Mouse (Mus musculus) neural tube, embryonic 11.5 days (tissue): ENCODE results near the gene Gjd3. TPM values are rescaled to one million over a fixed set of nuclear protein-coding genes. Genes with fewer than 3 reads are reported as not detected.
"Not testable (repeated sequence)": the region's sequence is repeated elsewhere in the genome, so short reads cannot be mapped to it uniquely, and the experiment has no call there.

Source experiments
- ATAC-seq: fragments of 200-750 bp; cut with Nextera tagmentation; 2 replicates; pipeline ENCODE4 v1.8.0; 2017; ENCODE audit warnings: moderate number of reproducible peaks, mild to moderate bottlenecking, moderate TSS enrichment, moderate library complexity; ENCODE audit not compliant: insufficient read depth, low FRiP score, low TSS enrichment
- DNase-seq: peaks from one replicate; pipeline ENCODE4 v3.0.0-alpha.2; 2015; ENCODE audit warnings: low spot score
- H3K27ac ChIP-seq: fragments of 300-500 bp; sonication (generic); 2 replicates; pipeline ENCODE4 v1.5.1; 2014; ENCODE audit warnings: low read depth, mild to moderate bottlenecking, low read length
- H3K27me3 ChIP-seq: fragments of 300-500 bp; sonication (generic); 2 replicates; pipeline ENCODE4 v1.6.1; 2014; ENCODE audit warnings: mild to moderate bottlenecking, low read length, mixed read lengths; ENCODE audit not compliant: control insufficient read depth, insufficient read depth
- H3K36me3 ChIP-seq: fragments of 300-500 bp; sonication (generic); 2 replicates; pipeline ENCODE4 v1.6.1; 2014; ENCODE audit warnings: mild to moderate bottlenecking, low read length, moderate library complexity, mixed read lengths; ENCODE audit not compliant: control insufficient read depth, insufficient read depth
- H3K4me1 ChIP-seq: fragments of 300-500 bp; sonication (generic); 2 replicates; pipeline ENCODE4 v1.6.1; 2014; ENCODE audit warnings: low read length, mixed read lengths; ENCODE audit not compliant: control insufficient read depth, insufficient read depth
- H3K4me2 ChIP-seq: fragments of 300-500 bp; sonication (generic); 2 replicates; pipeline ENCODE4 v1.6.1; 2014; ENCODE audit warnings: low read depth, mild to moderate bottlenecking, moderate library complexity
- H3K4me3 ChIP-seq: fragments of 300-500 bp; sonication (generic); 2 replicates; pipeline ENCODE4 v1.5.1; 2014; ENCODE audit warnings: low read depth, low read length
- H3K9ac ChIP-seq: fragments of 300-500 bp; sonication (generic); 2 replicates; pipeline ENCODE4 v1.6.1; 2014; ENCODE audit warnings: mild to moderate bottlenecking, low read length
- H3K9me3 ChIP-seq: fragments of 300-500 bp; sonication (generic); 2 replicates; pipeline ENCODE4 v1.6.1; 2016; ENCODE audit warnings: low read length; ENCODE audit not compliant: control insufficient read depth
- WGBS: fragments of 180-500 bp; shearing (Covaris S2); extraction: QIAGEN DNeasy Blood & Tissue Kit; methylation state at CpG from one replicate; pipeline ENCODE4 v1.1.7; 2014; 5-methylcytosine and 5-hydroxymethylcytosine counted together
- polyA plus RNA-seq: library from polyadenylated mRNA; unstranded; fragments of >200 nt; fragmentation: Nextera tagmentation; extraction: Ambion mirVana; gene quantifications from 2 replicates; pipeline ENCODE4 v1.2.1, GENCODE M21; 2014

Gjd3 gene
- polyA plus RNA-seq, 1 experiment from 2014 or later, result 0.57 TPM

DNA sequence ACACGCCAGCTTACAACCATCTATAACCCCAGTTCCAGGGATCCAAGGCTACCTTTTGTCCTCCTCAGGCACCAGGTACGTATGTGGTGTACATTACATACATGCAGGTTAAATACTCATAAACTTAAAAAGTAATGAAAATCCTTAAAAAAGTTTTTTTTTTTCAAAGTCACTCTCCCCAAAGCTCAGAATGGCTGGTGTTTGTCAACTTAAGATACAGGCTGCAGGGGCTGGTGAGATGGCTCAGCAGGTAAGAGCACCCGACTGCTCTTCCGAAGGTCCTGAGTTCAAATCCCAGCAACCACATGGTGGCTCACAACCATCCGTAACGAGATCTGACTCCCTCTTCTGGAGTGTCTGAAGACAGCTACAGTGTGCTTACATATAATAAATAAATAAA is 5.4 kb upstream of the Gjd3 start:
- not testable (repeated sequence) for H3K9ac ChIP-seq, H3K27ac ChIP-seq, H3K4me3 ChIP-seq, H3K36me3 ChIP-seq, H3K4me1 ChIP-seq, H3K4me2 ChIP-seq, DNase-seq, ATAC-seq, H3K9me3 ChIP-seq, H3K27me3 ChIP-seq
- 89% methylated on average over 5 of the region's 6 CpGs for WGBS

DNA sequence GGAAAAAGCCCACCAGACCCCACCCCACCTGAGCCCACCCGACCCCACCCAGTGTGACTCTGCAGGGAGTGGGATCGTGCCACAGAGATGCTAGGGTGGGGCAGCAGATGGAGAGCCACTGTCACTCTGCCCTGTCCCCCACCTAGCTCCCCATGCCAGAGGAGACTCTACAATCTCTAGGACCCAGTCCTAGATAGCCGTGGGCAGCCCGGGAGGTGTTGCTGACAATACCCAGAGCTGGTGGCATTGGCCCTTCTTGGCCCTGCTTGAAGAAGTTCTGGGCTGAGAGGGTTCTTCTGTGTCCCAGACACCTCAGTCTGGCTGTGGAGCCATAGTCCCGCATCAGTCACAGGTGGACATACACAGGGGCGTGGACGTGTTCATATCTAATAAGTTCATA is 2.7 kb upstream of the Gjd3 start:
- H3K9me3 ChIP-seq, result no peaks in the 10 kb centered on the region
- H3K36me3 ChIP-seq, result no peaks in the 10 kb centered on the region
- no peak overlapping the region for H3K4me3 ChIP-seq
- DNase-seq, result no peak
- 93% methylated on average over 7 of the region's 7 CpGs for WGBS
- H3K4me1 ChIP-seq, result peaks cover 6% of the 10 kb centered on the region
- no peak overlapping the region for H3K4me2 ChIP-seq
- H3K27ac ChIP-seq, result no peak overlapping the region
- ATAC-seq, result no peak
- peaks cover 3% of the 10 kb centered on the region; the same call in 1 of the 2 replicates for H3K27me3 ChIP-seq
- H3K9ac ChIP-seq, result no peak overlapping the region

DNA sequence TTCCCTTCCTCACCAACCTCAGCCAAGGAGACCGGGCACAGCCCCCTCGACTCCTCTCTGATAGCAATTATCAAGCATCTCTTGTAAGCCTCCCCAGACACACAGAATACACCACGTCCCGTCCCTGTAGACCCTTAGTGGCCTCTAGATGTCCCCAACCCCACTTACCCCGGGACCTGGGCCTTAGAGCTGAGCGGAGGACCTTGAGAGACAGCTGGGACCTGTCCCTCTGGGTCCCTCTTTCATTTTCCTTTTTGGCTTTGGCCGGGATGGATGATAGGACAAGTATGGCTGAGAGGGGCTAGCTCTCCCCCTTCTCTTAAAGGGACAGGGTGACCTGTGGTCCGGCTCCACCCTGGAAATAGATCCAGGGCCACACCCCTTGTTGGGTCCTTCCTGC is 735 bp upstream of the Gjd3 start:
- no peak overlapping the region; the same call in 1 of the 2 replicates for H3K9ac ChIP-seq
- WGBS, result 44% methylated on average over 8 of the region's 8 CpGs
- DNase-seq, result no peak
- H3K4me3 ChIP-seq, result no peak overlapping the region
- H3K4me2 ChIP-seq, result no peak overlapping the region
- no peaks in the 10 kb centered on the region for H3K9me3 ChIP-seq
- peaks cover 6% of the 10 kb centered on the region for H3K4me1 ChIP-seq
- H3K36me3 ChIP-seq, result no peaks in the 10 kb centered on the region
- no peak for ATAC-seq
- H3K27ac ChIP-seq, result no peak overlapping the region
- peaks cover 3% of the 10 kb centered on the region; the same call in 1 of the 2 replicates for H3K27me3 ChIP-seq

DNA sequence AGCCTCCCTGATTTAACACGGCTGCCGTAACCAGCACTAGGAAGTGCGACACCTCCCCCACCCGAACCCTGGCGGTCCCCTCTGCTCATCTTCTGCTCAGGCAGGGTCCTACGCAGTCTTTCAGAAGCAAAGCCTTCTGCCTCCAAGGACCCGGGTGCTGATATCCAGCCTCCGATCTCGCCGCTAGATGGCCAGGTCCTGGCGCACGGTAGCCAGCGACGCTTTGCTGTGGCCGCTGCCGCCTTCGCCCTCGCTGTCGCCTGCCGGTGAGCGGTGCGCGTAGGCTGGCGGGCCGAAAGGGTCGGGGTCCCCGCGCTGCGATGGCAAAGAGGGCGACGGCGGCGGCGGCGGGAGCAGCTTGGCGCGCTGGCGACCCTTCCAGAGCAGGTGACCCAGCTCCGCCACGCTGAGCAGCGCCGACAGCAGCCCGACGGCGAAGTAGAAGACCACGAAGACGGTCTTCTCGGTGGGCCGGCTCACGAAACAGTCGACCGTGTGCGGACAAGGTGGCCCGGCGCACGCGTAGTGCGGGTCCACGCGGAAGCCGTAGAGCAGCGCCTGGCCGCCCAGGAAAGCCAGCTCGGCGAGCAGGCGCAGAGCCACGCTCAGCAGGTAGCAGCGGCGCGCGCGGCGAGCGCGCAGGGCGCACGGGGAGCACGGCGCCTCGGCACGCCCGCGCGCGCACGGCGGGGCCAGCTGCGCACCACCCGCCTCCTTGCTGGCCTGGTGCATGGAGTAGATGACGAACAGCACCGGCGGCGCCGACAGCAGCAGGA is 631 bp downstream of the Gjd3 start:
- peaks cover 3% of the 10 kb centered on the region; the same call in 1 of the 2 replicates for H3K27me3 ChIP-seq
- peak; percentile 86 for DNase-seq
- H3K4me3 ChIP-seq, result peak overlapping the region; percentile 56
- WGBS, result under 1% methylated on average over 94 of the region's 94 CpGs
- ATAC-seq, result peak; percentile 82
- H3K36me3 ChIP-seq, result no peaks in the 10 kb centered on the region
- H3K9ac ChIP-seq, result peak overlapping the region; percentile 69
- no peaks in the 10 kb centered on the region for H3K9me3 ChIP-seq
- peak overlapping the region; percentile 75 for H3K27ac ChIP-seq
- H3K4me2 ChIP-seq, result peak overlapping the region; percentile 93
- H3K4me1 ChIP-seq, result peaks cover 6% of the 10 kb centered on the region

DNA sequence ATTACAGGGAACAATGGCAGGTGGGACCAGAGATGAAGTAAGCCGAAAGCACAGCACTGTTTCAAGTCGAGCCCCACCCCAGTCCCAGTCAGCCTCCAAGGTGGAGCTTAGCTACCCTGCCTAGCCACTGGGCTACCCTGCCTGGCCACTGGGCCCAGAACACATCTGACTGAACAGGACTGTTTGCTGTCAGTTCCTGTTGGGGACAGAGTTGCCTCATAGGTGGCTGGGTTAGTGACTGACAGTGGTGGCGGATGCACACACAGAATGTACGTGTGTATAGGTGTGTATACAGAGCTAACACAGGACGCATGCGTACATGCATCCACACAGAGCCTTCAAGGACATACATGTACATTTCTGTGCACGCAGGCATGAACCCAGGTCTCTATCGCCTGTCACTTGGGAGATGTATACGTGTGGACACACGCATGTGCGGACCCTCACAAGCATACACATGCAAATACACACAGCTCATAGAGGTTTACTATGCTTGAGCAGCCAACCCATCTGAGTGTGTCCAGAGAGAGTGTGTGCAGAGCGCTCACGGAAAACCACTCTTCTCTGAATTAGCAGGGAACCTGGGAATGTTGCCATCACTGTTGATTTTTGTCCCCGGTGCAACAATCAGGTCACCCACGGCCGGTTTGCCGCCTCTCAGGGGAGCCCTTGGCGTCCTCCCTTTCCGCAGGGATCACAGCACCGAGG is 1.4 kb downstream of the Gjd3 start:
- no peaks in the 10 kb centered on the region for H3K36me3 ChIP-seq
- H3K4me1 ChIP-seq, result peaks cover 6% of the 10 kb centered on the region
- peak overlapping the region; percentile 56 for H3K4me3 ChIP-seq
- H3K9ac ChIP-seq, result peak overlapping the region; percentile 69
- WGBS, result 33% methylated on average over 20 of the region's 20 CpGs
- H3K9me3 ChIP-seq, result no peaks in the 10 kb centered on the region
- DNase-seq (no peak), ATAC-seq (no peak)
- peaks cover 3% of the 10 kb centered on the region; the same call in 1 of the 2 replicates for H3K27me3 ChIP-seq
- peak overlapping the region; percentile 75 for H3K27ac ChIP-seq
- peak overlapping the region; percentile 93 for H3K4me2 ChIP-seq

DNA sequence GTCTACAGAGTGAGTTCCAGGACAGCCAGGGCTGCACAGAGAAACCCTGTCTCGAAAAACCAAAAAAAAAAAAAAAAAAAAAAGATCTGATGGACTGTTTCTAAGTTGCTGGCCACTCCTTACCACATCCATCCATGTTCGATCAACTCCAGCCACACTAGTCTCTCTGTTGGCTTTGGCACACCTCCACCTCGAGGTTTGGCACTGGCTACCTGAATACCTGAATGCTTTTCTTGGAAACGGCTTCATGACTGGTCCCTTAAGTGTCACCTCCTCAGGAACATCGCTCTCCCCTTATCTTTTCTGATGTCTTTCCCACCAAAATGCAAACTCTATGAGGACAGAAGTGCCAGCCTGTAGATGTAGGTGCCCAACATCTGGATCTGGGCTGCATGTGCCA is 3.5 kb downstream of the Gjd3 start:
- H3K4me1 ChIP-seq, result peaks cover 6% of the 10 kb centered on the region
- ATAC-seq, result no peak
- WGBS, result 85% methylated on average over 4 of the region's 5 CpGs
- H3K27me3 ChIP-seq, result peaks cover 3% of the 10 kb centered on the region; the same call in 1 of the 2 replicates
- H3K9ac ChIP-seq, result no peak overlapping the region
- no peak overlapping the region for H3K4me3 ChIP-seq
- H3K36me3 ChIP-seq, result no peaks in the 10 kb centered on the region
- no peaks in the 10 kb centered on the region for H3K9me3 ChIP-seq
- H3K27ac ChIP-seq, result no peak overlapping the region
- H3K4me2 ChIP-seq, result no peak overlapping the region
- DNase-seq, result no peak

DNA sequence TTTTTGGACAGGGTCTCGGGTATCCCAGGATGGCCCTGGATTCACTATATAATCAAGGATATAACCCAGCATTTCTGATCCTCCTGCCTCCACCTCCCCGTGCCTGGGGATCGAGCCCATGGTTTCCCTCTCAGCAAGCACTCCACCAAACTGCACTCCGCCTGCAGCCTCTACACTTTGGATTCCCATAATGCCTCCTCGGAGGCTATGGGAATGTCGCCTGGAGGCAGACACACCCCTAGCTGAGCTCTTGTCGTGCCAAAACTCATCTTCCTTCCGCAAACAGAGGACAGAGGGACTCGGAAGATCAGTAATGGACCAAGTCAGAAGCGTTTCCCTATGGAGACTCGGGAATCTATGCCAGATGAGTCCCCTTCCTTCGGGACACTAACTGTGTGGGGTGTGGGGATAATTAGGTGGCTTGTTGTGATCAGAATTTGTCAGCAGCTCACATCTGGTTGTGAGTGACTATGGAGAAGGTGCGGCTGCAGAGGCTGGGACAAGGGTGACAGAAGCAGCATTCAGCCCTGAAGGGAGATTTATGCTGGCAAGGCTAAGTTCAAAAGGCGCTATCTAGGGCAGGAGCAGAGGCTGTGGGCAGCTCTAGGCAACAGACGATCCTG is 4.2 kb downstream of the Gjd3 start:
- H3K4me3 ChIP-seq, result no peak overlapping the region
- DNase-seq (no peak), ATAC-seq (no peak)
- H3K9me3 ChIP-seq, result no peaks in the 10 kb centered on the region
- H3K9ac ChIP-seq, result peak overlapping the region; percentile 7; the same call in 1 of the 2 replicates
- H3K4me2 ChIP-seq, result no peak overlapping the region
- 54% methylated on average over 15 of the region's 15 CpGs for WGBS
- peaks cover 3% of the 10 kb centered on the region; the same call in 1 of the 2 replicates for H3K27me3 ChIP-seq
- no peak overlapping the region for H3K27ac ChIP-seq
- H3K4me1 ChIP-seq, result peaks cover 6% of the 10 kb centered on the region
- peaks cover 4% of the 10 kb centered on the region; the same call in 1 of the 2 replicates for H3K36me3 ChIP-seq

DNA sequence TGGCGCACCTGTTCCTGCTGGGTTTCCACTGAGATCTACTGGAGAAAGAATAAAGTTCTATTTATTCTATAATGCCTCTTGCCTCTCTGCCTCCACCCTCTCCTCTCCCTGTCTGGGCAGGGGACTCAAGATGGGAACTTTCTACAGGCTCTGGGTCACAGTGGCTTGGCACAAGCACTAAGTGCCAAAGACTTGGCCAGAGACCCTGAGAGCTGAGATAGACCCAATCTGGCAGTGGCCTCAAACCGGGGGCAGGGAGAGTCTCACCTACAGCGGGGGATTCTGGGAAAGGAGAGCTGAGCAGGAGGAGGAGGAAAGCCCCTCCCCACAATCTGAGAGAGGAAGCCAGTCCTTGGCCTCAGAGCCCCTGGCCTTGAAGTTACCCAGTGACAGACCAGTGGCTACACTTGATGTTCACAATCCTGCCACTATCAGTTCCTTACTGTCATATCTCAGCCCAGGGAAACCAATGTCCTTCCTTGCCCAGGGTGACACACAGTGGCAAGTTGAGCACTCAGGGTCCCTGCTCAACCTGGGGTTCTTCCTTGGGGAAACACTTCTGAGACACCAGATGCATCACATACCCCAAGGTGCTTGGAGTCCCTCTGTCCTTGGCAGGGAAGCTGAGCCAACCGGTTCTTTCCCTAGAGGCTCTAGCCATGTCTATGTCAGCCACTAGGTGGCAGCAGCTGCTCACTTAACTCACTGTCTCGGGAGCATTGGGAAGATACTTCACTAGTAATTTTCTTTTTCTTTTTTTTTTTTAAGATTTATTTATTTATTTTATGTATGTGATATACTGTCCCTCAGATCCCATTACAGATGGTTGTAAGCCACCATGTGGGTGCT is 7.7 kb downstream of the Gjd3 start:
- DNase-seq (peak; percentile 78), ATAC-seq (no peak)
- Histone ChIP-seq H3K36me3 (peaks cover 27% of the 10 kb centered on the region), H3K27me3 (no peaks in the 10 kb centered on the region), H3K27ac (0 out of 2 replicates have a peak overlapping the region, but pooled peaks have one; percentile 6), H3K9me3 (no peaks in the 10 kb centered on the region), H3K4me2 (no peak overlapping the region), H3K9ac (no peak overlapping the region), H3K4me3 (no peak overlapping the region; the same call in 1 of the 2 replicates), H3K4me1 (peaks cover 16% of the 10 kb centered on the region)
- 52% methylated on average over 5 of the region's 5 CpGs for WGBS
